Mouse (Mus musculus) frontal cortex, adult 2 months (tissue): ENCODE measurements around the gene Hpca. TPM values are rescaled to one million over a fixed set of nuclear protein-coding genes. Genes with fewer than 3 reads are reported as not detected.

Source experiments
- DNase-seq, 2 experiments: peaks; one replicate each; pipeline ENCODE4 v3.0.0; 2022; ENCODE audit warnings: low spot score in 1 of 2; ENCODE audit errors: extremely low spot score in 1 of 2
- polyA plus RNA-seq: library from polyadenylated mRNA; depleted of rRNA; stranded (reverse); fragments of >200 nt; gene quantifications from 2 replicates; pipeline ENCODE4 v1.2.3, GENCODE M21; 2012; rRNA removed

Hpca gene
- polyA plus RNA-seq, 1 experiment = 560 TPM

GRCm38 (mm10) chr4:129062281-129063075 is 59.4 kb downstream of the Hpca start:
- DNase-seq = no peak

Other genes starting within 250 kb of the Hpca start
- 26.0 and 26.5 TPM in 2 replicates for gene Trim62, start 238.5 kb downstream of the Hpca start, polyA plus RNA-seq
- 42.5 and 43.7 TPM in 2 replicates for gene Azin2, start 159.6 kb downstream of the Hpca start, polyA plus RNA-seq
- 41.8 and 42.2 TPM in 2 replicates for gene Ak2, start 130.1 kb downstream of the Hpca start, polyA plus RNA-seq
- gene Rnf19b, start 63.8 kb downstream of the Hpca start, polyA plus RNA-seq = 45.4 and 47.8 TPM in 2 replicates
- gene Tmem54, start 16.5 kb downstream of the Hpca start, polyA plus RNA-seq = 0.32 TPM in 1 of 2 replicates, not detected in the other
- 82.9 and 90.1 TPM in 2 replicates for gene Fndc5, start 15.0 kb upstream of the Hpca start, polyA plus RNA-seq
- 28.0 and 31.5 TPM in 2 replicates for gene S100pbp, start 67.7 kb upstream of the Hpca start, polyA plus RNA-seq
- gene Yars, start 67.7 kb upstream of the Hpca start, polyA plus RNA-seq = 72.0 and 72.5 TPM in 2 replicates
- gene C77080, start 139.4 kb upstream of the Hpca start, polyA plus RNA-seq = 7.5 and 9.2 TPM in 2 replicates
- gene Sync, start 165.6 kb upstream of the Hpca start, polyA plus RNA-seq = 1.3 TPM in 2 replicates
- gene Rbbp4, start 213.3 kb upstream of the Hpca start, polyA plus RNA-seq = 59.1 and 61.4 TPM in 2 replicates
- gene Zbtb8os, start 213.7 kb upstream of the Hpca start, polyA plus RNA-seq = 31.1 and 32.0 TPM in 2 replicates